Mouse (Mus musculus) stomach, postnatal 0 days (tissue): ENCODE measurements around the gene Naa11.

Source experiments
- CTCF ChIP-seq: IDR thresholded peaks from 2 replicates; pipeline ENCODE4 v1.5.1; 2016; ENCODE audit warnings: antibody characterized with exemption, low read depth, mild to moderate bottlenecking, moderate library complexity
- EP300 ChIP-seq: optimal IDR thresholded peaks from 2 replicates; pipeline ENCODE3; 2016; ENCODE audit warnings: antibody characterized with exemption

DNA sequence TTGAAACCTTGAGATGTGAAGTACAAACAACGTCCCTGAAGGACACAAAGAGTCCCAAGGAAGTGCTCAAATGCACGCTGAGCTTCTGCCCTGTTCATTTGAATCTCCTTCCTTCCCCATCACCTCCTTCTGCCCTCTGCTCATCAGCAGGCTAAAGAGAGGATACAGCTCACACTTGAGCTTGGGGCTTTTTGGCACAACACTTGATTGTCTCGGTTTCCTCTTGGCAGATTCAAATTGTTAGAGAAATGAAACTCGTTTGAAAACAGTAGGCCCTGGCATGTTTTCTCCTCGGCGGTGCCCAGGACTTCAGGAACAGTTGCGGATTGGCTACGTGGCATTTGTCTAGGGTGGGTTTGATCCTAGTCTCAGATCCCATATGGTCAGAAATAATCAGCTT lies 27.4 kb downstream of the Naa11 start:
- no peak for TF ChIP-seq CTCF
- TF ChIP-seq EP300: no peak
